Mouse (Mus musculus) hindbrain, embryonic 14.5 days (tissue): ENCODE results near the gene Zfp512b. TPM values are rescaled to one million over a fixed set of nuclear protein-coding genes. Genes with fewer than 3 reads are reported as not detected.

ENCODE experiments used
- ATAC-seq: fragments of 200-750 bp; cut with Nextera tagmentation; 2 replicates; pipeline ENCODE4 v1.8.0; 2017; ENCODE audit warnings: moderate number of reproducible peaks, mild to moderate bottlenecking, moderate TSS enrichment, moderate library complexity; ENCODE audit not compliant: low FRiP score
- DNase-seq: peaks from one replicate; pipeline ENCODE4 v3.0.0-alpha.2; 2015; ENCODE audit warnings: low spot score
- H3K27ac ChIP-seq: fragments of 300-500 bp; sonication (generic); 2 replicates; pipeline ENCODE4 v1.5.1; 2014; ENCODE audit warnings: mild to moderate bottlenecking, moderate library complexity
- H3K27me3 ChIP-seq: fragments of 300-500 bp; sonication (generic); 2 replicates; pipeline ENCODE4 v1.6.1; 2014; ENCODE audit warnings: mild to moderate bottlenecking, low read length, mixed read lengths; ENCODE audit not compliant: control insufficient read depth, insufficient read depth
- H3K36me3 ChIP-seq: fragments of 300-500 bp; sonication (generic); replicated peaks from 2 replicates; pipeline ENCODE4 v1.6.1; 2014; ENCODE audit not compliant: control insufficient read depth, insufficient read depth
- H3K4me1 ChIP-seq: fragments of 300-500 bp; sonication (generic); replicated peaks from 2 replicates; pipeline ENCODE4 v1.6.1; 2014; ENCODE audit warnings: antibody characterized with exemption, low read length, mixed read lengths; ENCODE audit not compliant: control insufficient read depth, insufficient read depth
- H3K4me2 ChIP-seq: fragments of 300-500 bp; sonication (generic); replicated peaks from 2 replicates; pipeline ENCODE4 v1.6.1; 2014; ENCODE audit warnings: mild to moderate bottlenecking, moderate library complexity
- H3K4me3 ChIP-seq: fragments of 300-500 bp; sonication (generic); replicated peaks from 2 replicates; pipeline ENCODE4 v1.5.1; 2014; ENCODE audit warnings: mild to moderate bottlenecking, low read length
- H3K9ac ChIP-seq: fragments of 300-500 bp; sonication (generic); 2 replicates; pipeline ENCODE4 v1.6.1; 2014
- H3K9me3 ChIP-seq: fragments of 300-500 bp; sonication (generic); 2 replicates; pipeline ENCODE4 v1.6.1; 2016; ENCODE audit warnings: low read length; ENCODE audit not compliant: control insufficient read depth
- WGBS: fragments of 180-500 bp; shearing (Covaris S2); extraction: QIAGEN DNeasy Blood & Tissue Kit; methylation state at CpG from one replicate; pipeline ENCODE4 v1.1.7; 2014; 5-methylcytosine and 5-hydroxymethylcytosine counted together
- microRNA-seq: library from miRNA; unstranded; fragments of <30 nt; microRNA quantifications from one replicate; pipeline ENCODE4, GENCODE M21; 2016
- polyA plus RNA-seq: library from polyadenylated mRNA; unstranded; fragments of >200 nt; fragmentation: Nextera tagmentation; extraction: Ambion mirVana; gene quantifications from 2 replicates; pipeline ENCODE4 v1.2.1, GENCODE M21; 2014

The Zfp512b gene
- polyA plus RNA-seq, 1 experiment from 2014 or later = 86.2 TPM

DNA sequence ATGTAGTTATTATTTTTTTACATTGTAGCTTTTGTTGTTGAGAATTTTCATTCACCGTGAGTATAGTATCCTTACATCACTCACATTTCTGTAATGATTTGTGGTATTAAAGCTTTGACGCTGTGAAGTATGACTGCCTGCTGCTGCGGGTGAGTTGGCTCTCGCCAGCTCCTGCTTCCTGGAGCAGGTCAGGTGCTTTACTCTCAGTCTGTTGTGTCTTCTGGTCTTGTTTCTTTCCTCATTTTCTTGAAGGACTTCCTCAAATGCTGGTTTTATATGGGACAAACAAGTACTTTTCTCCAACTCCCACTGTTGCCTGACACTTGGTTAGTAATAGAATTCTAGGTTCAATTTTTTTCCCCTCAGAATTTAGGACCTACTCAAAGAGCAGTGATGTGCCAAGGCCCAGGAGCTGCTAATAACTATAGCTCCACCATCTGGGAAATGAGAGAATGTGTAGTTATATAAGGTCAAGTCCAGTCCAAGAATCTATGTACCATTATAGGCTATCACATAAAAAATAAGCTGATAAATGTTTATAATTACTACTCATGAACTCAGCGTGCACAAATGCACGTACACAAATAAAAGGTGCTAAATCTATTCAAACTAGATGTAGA is 50.7 kb downstream of the Zfp512b start:
- 94% methylated on average over 6 of the region's 6 CpGs for WGBS
- H3K36me3 ChIP-seq = peaks cover 8% of the 10 kb centered on the region
- H3K9ac ChIP-seq = no peak overlapping the region
- H3K4me1 ChIP-seq = no peaks in the 10 kb centered on the region
- H3K27ac ChIP-seq = no peak overlapping the region
- H3K9me3 ChIP-seq = no peaks in the 10 kb centered on the region
- ATAC-seq = no peak
- no peak overlapping the region for H3K4me3 ChIP-seq
- H3K27me3 ChIP-seq = no peaks in the 10 kb centered on the region
- no peak for DNase-seq
- H3K4me2 ChIP-seq = no peak overlapping the region

DNA sequence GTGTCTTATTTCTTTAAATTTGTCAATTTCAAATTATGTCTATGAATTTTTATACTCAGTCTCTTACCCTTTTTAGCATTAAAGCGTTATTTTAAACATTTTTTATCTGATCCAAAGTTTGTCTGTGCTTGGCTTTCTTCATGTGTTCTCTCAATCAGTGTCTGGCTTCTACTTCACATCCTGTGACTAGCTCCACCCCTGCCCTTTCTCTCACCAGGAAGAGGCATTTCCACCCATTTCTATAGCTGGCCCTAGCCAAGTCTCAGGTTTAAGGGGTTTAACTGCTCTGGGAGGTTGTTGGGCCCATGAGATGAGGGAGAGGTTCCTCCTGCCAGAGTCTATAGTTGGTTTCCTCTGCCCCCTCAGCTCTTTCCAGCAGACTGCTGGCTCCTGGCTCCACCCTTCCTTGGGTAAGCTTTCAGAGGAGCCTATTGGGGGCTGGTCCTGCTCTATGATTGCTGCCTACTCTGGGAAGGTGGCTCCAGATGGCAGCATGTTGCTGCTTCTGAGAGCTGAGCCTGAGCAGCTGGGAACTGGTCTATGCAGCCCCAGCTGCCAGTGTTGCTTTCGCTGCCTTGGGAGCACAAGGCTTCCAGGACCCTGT is 55.1 kb downstream of the Zfp512b start:
- ATAC-seq (peak; percentile 53), DNase-seq (no peak)
- Histone ChIP-seq H3K4me2 (no peak overlapping the region), H3K4me1 (no peaks in the 10 kb centered on the region), H3K27ac (peak overlapping the region; percentile 47; the same call in 1 of the 2 replicates), H3K36me3 (no peaks in the 10 kb centered on the region; the same call in 1 of the 2 replicates), H3K9me3 (no peaks in the 10 kb centered on the region), H3K27me3 (no peaks in the 10 kb centered on the region), H3K9ac (no peak overlapping the region), H3K4me3 (no peak overlapping the region)
- 80% methylated on average over 2 of the region's 2 CpGs for WGBS

DNA sequence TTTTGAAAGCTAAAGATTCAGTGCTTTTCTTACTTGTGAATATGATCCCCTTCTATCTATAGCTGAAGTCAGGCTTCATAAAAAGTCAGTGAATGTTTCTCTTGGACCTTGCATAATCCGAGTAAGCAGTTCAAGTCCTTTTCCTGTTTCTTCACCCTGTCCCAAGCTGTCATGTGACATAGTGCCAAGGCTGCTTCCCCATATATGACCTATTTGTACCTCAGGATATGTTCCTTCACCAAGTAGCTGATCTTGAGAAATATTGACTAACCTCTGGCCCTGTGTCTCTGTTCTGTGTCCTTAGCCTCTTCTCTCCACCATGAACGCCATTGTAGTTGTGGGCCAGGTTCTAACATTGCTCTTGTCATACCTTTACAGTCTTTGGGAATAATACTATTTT is 56.2 kb downstream of the Zfp512b start:
- H3K27me3 ChIP-seq = no peaks in the 10 kb centered on the region
- no peaks in the 10 kb centered on the region for H3K4me1 ChIP-seq
- H3K9me3 ChIP-seq = no peaks in the 10 kb centered on the region
- no peak overlapping the region for H3K27ac ChIP-seq
- H3K4me2 ChIP-seq = no peak overlapping the region
- no peak overlapping the region for H3K4me3 ChIP-seq
- 87% methylated on average over 2 of the region's 2 CpGs for WGBS
- H3K36me3 ChIP-seq = no peaks in the 10 kb centered on the region; the same call in 1 of the 2 replicates
- no peak overlapping the region for H3K9ac ChIP-seq
- DNase-seq = no peak
- no peak for ATAC-seq

DNA sequence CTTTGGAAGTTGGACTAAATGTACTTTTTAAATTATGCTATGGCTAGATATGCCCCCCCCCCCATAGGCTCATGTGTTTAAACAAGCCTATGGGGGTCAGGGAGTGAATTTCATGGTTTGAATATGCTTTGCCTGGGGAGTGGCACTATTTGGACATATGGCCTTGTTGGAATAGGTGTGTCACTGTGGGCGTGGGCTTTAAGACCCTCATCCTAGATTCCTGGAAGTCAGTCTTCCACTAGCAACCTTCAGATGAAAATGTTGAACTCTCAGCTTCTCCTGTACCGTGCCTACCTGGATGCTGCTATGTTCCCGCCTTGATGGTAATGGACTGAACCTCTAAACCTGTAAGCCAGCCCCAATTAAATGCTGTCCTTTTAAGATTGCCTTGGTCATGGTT is 60.0 kb downstream of the Zfp512b start:
- Histone ChIP-seq H3K27me3 (no peaks in the 10 kb centered on the region), H3K4me3 (no peak overlapping the region), H3K36me3 (no peaks in the 10 kb centered on the region; the same call in 1 of the 2 replicates), H3K27ac (no peak overlapping the region), H3K9me3 (no peaks in the 10 kb centered on the region), H3K4me2 (no peak overlapping the region), H3K4me1 (no peaks in the 10 kb centered on the region), H3K9ac (no peak overlapping the region)
- WGBS = 98% methylated on average over 3 of the region's 3 CpGs
- no peak for ATAC-seq
- DNase-seq = no peak

Small RNA genes lying within 50 kb of the gene (microRNA-seq; reads per million reads assigned to microRNA genes)
- not detected for gene Mir7006

Other genes with a start within 250 kb of the Zfp512b start
- 66.7 and 67.6 TPM in 2 replicates for gene Zgpat, start 227.9 kb downstream of the Zfp512b start, polyA plus RNA-seq
- 62.3 and 63.3 TPM in 2 replicates for gene Arfrp1, start 227.4 kb downstream of the Zfp512b start, polyA plus RNA-seq
- gene Lime1, start 212.7 kb downstream of the Zfp512b start, polyA plus RNA-seq = 39.7 and 47.4 TPM in 2 replicates
- gene Zbtb46, start 133.4 kb downstream of the Zfp512b start, polyA plus RNA-seq = 19.2 and 20.2 TPM in 2 replicates
- not detected in 2 replicates for gene Abhd16b, start 99.6 kb downstream of the Zfp512b start, polyA plus RNA-seq
- gene Tpd52l2, start 95.7 kb downstream of the Zfp512b start, polyA plus RNA-seq = 105 and 109 TPM in 2 replicates
- gene Dnajc5, start 72.3 kb downstream of the Zfp512b start, polyA plus RNA-seq = 234 and 264 TPM in 2 replicates
- gene Uckl1, start 7.9 kb downstream of the Zfp512b start, polyA plus RNA-seq = 57.2 and 60.7 TPM in 2 replicates
- 53.9 and 58.2 TPM in 2 replicates for gene Prpf6, start 935 bp downstream of the Zfp512b start, polyA plus RNA-seq
- gene Samd10, start 6.4 kb upstream of the Zfp512b start, polyA plus RNA-seq = 192 and 211 TPM in 2 replicates
- 0.27 TPM in 1 of 2 replicates, not detected in the other for gene Gm29797, start 64.2 kb upstream of the Zfp512b start, polyA plus RNA-seq
- 19.3 and 20.9 TPM in 2 replicates for gene Sox18, start 78.8 kb upstream of the Zfp512b start, polyA plus RNA-seq
- gene Tcea2, start 87.5 kb upstream of the Zfp512b start, polyA plus RNA-seq = 40.6 and 50.4 TPM in 2 replicates
- gene Rgs19, start 101.2 kb upstream of the Zfp512b start, polyA plus RNA-seq = 69.0 and 73.0 TPM in 2 replicates
- gene Lkaaear1, start 105.6 kb upstream of the Zfp512b start, polyA plus RNA-seq = not detected in 2 replicates
- gene Oprl1, start 122.2 kb upstream of the Zfp512b start, polyA plus RNA-seq = 102 and 108 TPM in 2 replicates
- gene Myt1, start 170.5 kb upstream of the Zfp512b start, polyA plus RNA-seq = 16.1 and 18.1 TPM in 2 replicates
- gene Pcmtd2, start 245.1 kb upstream of the Zfp512b start, polyA plus RNA-seq = 29.0 and 32.6 TPM in 2 replicates